Comparison of ENCODE assay signal across 8 mouse cellular contexts in genomic region chr10:95858164-95858563, GRCm38 (mm10). TPM values are rescaled to one million over a fixed set of nuclear protein-coding genes. Genes with fewer than 3 reads are reported as not detected.
DNase-seq lines count a peak whose midpoint lies in the region.

No protein-coding gene starts in this region.

- intact Hi-C loops in gastrocnemius, postnatal 14 days (cut with DNase I; ENCODE audit: low total_unique reads), result loop anchor here (5.0 kb wide), 1 partner anchor 301 kb away; no protein-coding TSS in a partner anchor

- DNase-seq in cerebellum, adult 9-10 months, result peak; percentile 37
- no peak for DNase-seq in cerebellum, adult 8-10 months
- peak; percentile 27 for DNase-seq in layer of hippocampus, adult 9-10 months (ENCODE audit: low spot score)
- DNase-seq in layer of hippocampus, postnatal 10 days (ENCODE audit: low spot score in 2 of 2), result no peak
- peak; percentile 7 to 8 for DNase-seq in B cell, adult 2 months
- DNase-seq in c-Kit-positive CD71-positive TER-119-negative erythroid progenitor cells, embryonic 14.5 days (ENCODE audit: low read depth), result peak; percentile 28
- peak; percentile 65 for DNase-seq in mesoderm, embryonic 11.5 days (ENCODE audit: low read depth, low spot score)
- no peak for DNase-seq in gastrocnemius, postnatal 14 days

RNA-seq across cellular contexts. Expression of gene Gm33543, which starts 15.4 kb away (rescaled TPM):
- not detected for total RNA-seq in layer of hippocampus, postnatal 10 days (2021)
- under 1 TPM; 0.33 to 0.62 TPM for total RNA-seq in gastrocnemius, postnatal 14 days (2021)

Comparison
In these comparisons a context has a peak if more than half of its experiments do, and no peak if none do; other contexts are left out.
1. DNase-seq: peak in cerebellum, adult 9-10 months (single experiment), layer of hippocampus, adult 9-10 months (single experiment), B cell, adult 2 months (2 of 2), c-Kit-positive CD71-positive TER-119-negative erythroid progenitor cells, embryonic 14.5 days (single experiment) and mesoderm, embryonic 11.5 days (single experiment); none in cerebellum, adult 8-10 months (single experiment), layer of hippocampus, postnatal 10 days (0 of 2) and gastrocnemius, postnatal 14 days (single experiment).